Mouse (Mus musculus): ENCODE results near the gene Letmd1. TPM values are rescaled to one million over a fixed set of nuclear protein-coding genes. Genes with fewer than 3 reads are reported as not detected.

Letmd1 gene
- polyA plus RNA-seq, 1 experiment from 2014 or later, result 36.0 TPM

DNA sequence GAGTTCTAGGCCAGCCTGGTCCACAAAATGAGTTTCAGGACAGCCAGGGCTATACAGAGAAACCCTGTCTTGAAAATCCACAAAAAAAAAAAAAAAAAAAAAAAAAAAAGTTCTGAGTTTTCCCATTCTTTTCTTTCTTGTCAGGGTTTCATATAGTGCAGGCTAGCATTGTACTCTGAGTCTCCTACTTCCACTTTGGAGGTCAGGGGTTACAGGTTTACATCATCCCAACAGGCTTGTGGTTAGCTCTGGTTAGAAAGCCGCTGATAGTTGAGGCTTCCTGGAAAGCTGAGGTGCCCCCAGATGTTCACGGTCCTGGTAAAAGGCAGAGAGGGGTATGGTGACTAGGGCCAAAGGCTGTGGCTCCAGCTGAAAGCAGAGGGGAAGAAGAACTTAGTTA, 21.9 kb upstream of the Letmd1 start:
- no peak overlapping the region for H3K4me2 ChIP-seq
- ATAC-seq (replicated peaks; ENCODE audit: low FRiP score), result no peak
- DNase-seq (ENCODE audit: low spot score), result no peak
- H3K36me3 ChIP-seq (ENCODE audit: control insufficient read depth, insufficient read depth, low read length), result no peaks in the 10 kb centered on the region
- no peak overlapping the region for H3K4me3 ChIP-seq (ENCODE audit: low read depth, low read length)
- H3K4me1 ChIP-seq (replicated peaks; ENCODE audit: control insufficient read depth, insufficient read depth, low read length), result peaks cover 8% of the 10 kb centered on the region
- 43% methylated on average over 2 of the region's 2 CpGs for WGBS
- H3K27ac ChIP-seq (ENCODE audit: low read depth, low read length), result no peak overlapping the region
- H3K9me3 ChIP-seq (ENCODE audit: control insufficient read depth, low read length), result no peaks in the 10 kb centered on the region
- no peaks in the 10 kb centered on the region for H3K27me3 ChIP-seq (replicated peaks; ENCODE audit: control insufficient read depth, insufficient read depth, low read length)
- H3K9ac ChIP-seq (ENCODE audit: low read depth, low read length), result no peak overlapping the region

- Histone ChIP-seq H3K9me3 (ENCODE audit: control insufficient read depth, low read length) (no peaks in the 10 kb centered on the region), H3K27ac (ENCODE audit: low read depth, low read length) (no peak overlapping the region), H3K36me3 (ENCODE audit: control insufficient read depth, insufficient read depth, low read length) (no peaks in the 10 kb centered on the region), H3K4me2 (no peak overlapping the region), H3K9ac (ENCODE audit: low read depth, low read length) (no peak overlapping the region), H3K4me3 (ENCODE audit: low read depth, low read length) (no peak overlapping the region), H3K27me3 (replicated peaks; ENCODE audit: control insufficient read depth, insufficient read depth, low read length) (no peaks in the 10 kb centered on the region), H3K4me1 (replicated peaks; ENCODE audit: control insufficient read depth, insufficient read depth, low read length) (peaks cover 5% of the 10 kb centered on the region)
- WGBS, result 79% methylated on average over 4 of the region's 4 CpGs
- DNase-seq (ENCODE audit: low spot score) (no peak), ATAC-seq (replicated peaks; ENCODE audit: low FRiP score) (no peak)
These were observed 20.3 kb upstream of the Letmd1 start for GRCm38 (mm10) chr15:100448572-100448971.

GRCm38 (mm10) chr15:100449495-100449894, 19.3 kb upstream of the Letmd1 start:
- DNase-seq (ENCODE audit: low spot score), result no peak
- no peaks in the 10 kb centered on the region for H3K36me3 ChIP-seq (ENCODE audit: control insufficient read depth, insufficient read depth, low read length)
- H3K9ac ChIP-seq (ENCODE audit: low read depth, low read length), result no peak overlapping the region
- H3K27ac ChIP-seq (ENCODE audit: low read depth, low read length), result no peak overlapping the region
- no peaks in the 10 kb centered on the region for H3K9me3 ChIP-seq (ENCODE audit: control insufficient read depth, low read length)
- no peak overlapping the region for H3K4me3 ChIP-seq (ENCODE audit: low read depth, low read length)
- H3K27me3 ChIP-seq (replicated peaks; ENCODE audit: control insufficient read depth, insufficient read depth, low read length), result no peaks in the 10 kb centered on the region
- ATAC-seq (replicated peaks; ENCODE audit: low FRiP score), result no peak
- H3K4me2 ChIP-seq, result no peak overlapping the region
- H3K4me1 ChIP-seq (replicated peaks; ENCODE audit: control insufficient read depth, insufficient read depth, low read length), result no peaks in the 10 kb centered on the region; the same call in 1 of the 2 replicates
- 88% methylated on average over 3 of the region's 3 CpGs for WGBS

DNA sequence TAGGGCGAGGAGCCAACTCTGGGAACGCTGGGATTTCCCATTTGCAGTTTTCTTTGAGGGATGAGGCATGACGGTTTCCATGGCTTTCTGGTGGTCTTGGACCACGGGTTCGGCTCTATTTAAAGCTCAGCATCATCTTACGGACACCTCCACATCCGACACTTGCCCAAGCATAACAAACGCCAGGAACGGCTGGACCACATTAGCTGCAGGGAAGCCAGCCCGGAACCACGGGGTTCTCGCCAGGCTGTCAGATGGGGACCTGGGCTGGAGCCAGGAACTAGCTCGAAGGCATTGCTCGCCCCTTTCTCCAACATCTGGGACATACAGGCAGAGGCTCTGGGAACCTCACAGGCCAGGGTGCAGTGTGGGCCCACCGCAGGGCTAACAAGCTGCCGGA, 17.6 kb upstream of the Letmd1 start:
- H3K9ac ChIP-seq (ENCODE audit: low read depth, low read length), result no peak overlapping the region

DNA sequence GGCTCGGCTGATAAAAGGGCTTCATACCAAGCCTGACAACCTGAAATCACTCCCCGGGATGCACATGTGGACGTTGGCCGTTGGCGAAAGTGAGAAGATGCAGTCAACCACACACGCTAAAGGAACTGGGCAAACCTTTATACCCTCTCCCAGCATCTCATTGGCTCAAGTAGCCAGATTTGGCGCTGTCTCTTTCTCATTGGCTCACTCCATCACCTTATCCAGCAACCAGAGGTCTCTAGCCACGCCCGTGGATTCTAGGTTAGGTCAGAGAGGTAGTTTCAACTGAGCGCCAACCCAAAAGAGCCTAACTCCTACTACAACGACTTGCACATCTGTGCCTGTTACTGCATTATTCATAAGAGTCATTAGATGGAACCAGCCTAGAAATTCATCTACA, 16.3 kb upstream of the Letmd1 start:
- no peaks in the 10 kb centered on the region for H3K9me3 ChIP-seq (ENCODE audit: control insufficient read depth, low read length)
- no peak overlapping the region for H3K9ac ChIP-seq (ENCODE audit: low read depth, low read length)
- no peak overlapping the region for H3K4me3 ChIP-seq (ENCODE audit: low read depth, low read length)
- H3K4me1 ChIP-seq (replicated peaks; ENCODE audit: control insufficient read depth, insufficient read depth, low read length), result peaks cover 2% of the 10 kb centered on the region; the same call in 1 of the 2 replicates
- H3K27ac ChIP-seq (ENCODE audit: low read depth, low read length), result no peak overlapping the region
- 71% methylated on average over 11 of the region's 11 CpGs for WGBS
- DNase-seq (ENCODE audit: low spot score) (no peak), ATAC-seq (replicated peaks; ENCODE audit: low FRiP score) (no peak)
- H3K27me3 ChIP-seq (replicated peaks; ENCODE audit: control insufficient read depth, insufficient read depth, low read length), result no peaks in the 10 kb centered on the region
- no peak overlapping the region for H3K4me2 ChIP-seq
- no peaks in the 10 kb centered on the region for H3K36me3 ChIP-seq (ENCODE audit: control insufficient read depth, insufficient read depth, low read length)

More for the DNA sequence above, 17.6 kb upstream of the Letmd1 start:
- Histone ChIP-seq H3K36me3 (ENCODE audit: control insufficient read depth, insufficient read depth, low read length) (no peaks in the 10 kb centered on the region), H3K27me3 (replicated peaks; ENCODE audit: control insufficient read depth, insufficient read depth, low read length) (no peaks in the 10 kb centered on the region), H3K9me3 (ENCODE audit: control insufficient read depth, low read length) (no peaks in the 10 kb centered on the region), H3K4me3 (ENCODE audit: low read depth, low read length) (no peak overlapping the region), H3K4me1 (replicated peaks; ENCODE audit: control insufficient read depth, insufficient read depth, low read length) (no peaks in the 10 kb centered on the region; the same call in 1 of the 2 replicates), H3K4me2 (no peak overlapping the region), H3K27ac (ENCODE audit: low read depth, low read length) (no peak overlapping the region)
- ATAC-seq (replicated peaks; ENCODE audit: low FRiP score), result no peak
- DNase-seq (ENCODE audit: low spot score), result no peak
- 81% methylated on average over 16 of the region's 16 CpGs for WGBS

DNA sequence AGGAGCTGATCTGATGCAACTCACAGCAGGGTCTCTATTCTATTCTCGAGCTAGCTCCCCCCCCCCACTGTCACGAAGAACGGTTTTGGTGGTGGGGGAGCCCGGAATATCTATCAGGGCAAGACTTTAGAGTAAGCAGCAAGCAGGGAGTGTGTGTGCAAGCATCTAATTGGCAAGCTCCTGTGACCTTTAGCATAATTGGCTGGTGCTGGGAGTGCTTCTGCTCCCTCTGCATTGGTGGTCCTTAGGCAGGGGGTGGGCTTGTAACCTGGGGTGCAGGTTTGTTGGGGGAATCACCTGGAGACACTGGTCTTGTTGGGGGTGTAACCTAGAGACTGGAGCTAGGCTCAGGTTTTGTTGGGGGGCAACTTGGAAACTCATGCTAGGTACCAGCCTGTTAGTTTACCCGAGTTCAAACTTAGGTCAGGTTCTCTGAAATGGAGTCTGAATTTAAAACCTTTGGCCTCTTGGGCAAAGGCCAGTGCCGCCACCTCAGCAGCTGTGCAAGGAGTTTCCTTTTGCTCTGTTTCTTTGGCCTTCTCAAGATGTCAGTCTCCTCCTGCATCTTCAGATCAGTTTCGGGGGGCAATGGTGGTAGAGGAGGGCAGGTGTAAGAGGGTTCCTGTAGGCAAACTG, 12.3 kb upstream of the Letmd1 start:
- DNase-seq (ENCODE audit: low spot score) (no peak), ATAC-seq (replicated peaks; ENCODE audit: low FRiP score) (no peak)
- Histone ChIP-seq H3K27me3 (replicated peaks; ENCODE audit: control insufficient read depth, insufficient read depth, low read length) (no peaks in the 10 kb centered on the region), H3K4me3 (ENCODE audit: low read depth, low read length) (no peak overlapping the region), H3K36me3 (ENCODE audit: control insufficient read depth, insufficient read depth, low read length) (no peaks in the 10 kb centered on the region), H3K4me1 (replicated peaks; ENCODE audit: control insufficient read depth, insufficient read depth, low read length) (0 out of 2 replicates have a peak, but pooled peaks cover 2% of the 10 kb centered on the region), H3K9ac (ENCODE audit: low read depth, low read length) (no peak overlapping the region), H3K9me3 (ENCODE audit: control insufficient read depth, low read length) (no peaks in the 10 kb centered on the region), H3K4me2 (no peak overlapping the region), H3K27ac (ENCODE audit: low read depth, low read length) (no peak overlapping the region)
- 73% methylated on average over 7 of the region's 7 CpGs for WGBS

DNA sequence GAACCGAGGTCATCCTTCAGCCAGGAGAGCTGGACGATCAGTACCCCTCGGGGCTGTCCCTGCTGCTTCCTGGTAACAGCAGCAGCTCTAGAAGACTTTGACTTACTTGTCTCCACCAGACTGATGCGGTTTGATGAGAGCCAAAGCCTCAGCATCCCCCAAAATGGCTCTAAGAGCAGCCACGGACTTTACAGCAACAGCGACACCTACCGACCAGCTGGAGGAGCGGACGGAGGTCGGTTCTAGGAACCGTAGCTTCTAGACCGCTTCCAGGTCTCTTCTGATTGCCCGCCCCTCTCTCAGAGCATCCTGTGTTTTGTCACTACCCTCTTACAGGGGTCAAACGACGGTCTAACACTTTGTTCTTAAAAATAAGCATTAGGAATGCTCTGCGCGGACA, 11.5 kb upstream of the Letmd1 start:
- H3K4me2 ChIP-seq, result peak overlapping the region; percentile 32
- H3K27me3 ChIP-seq (replicated peaks; ENCODE audit: control insufficient read depth, insufficient read depth, low read length), result no peaks in the 10 kb centered on the region
- no peaks in the 10 kb centered on the region for H3K36me3 ChIP-seq (ENCODE audit: control insufficient read depth, insufficient read depth, low read length)
- no peak overlapping the region for H3K27ac ChIP-seq (ENCODE audit: low read depth, low read length)
- no peak overlapping the region for H3K4me3 ChIP-seq (ENCODE audit: low read depth, low read length)
- H3K9ac ChIP-seq (ENCODE audit: low read depth, low read length), result no peak overlapping the region
- peak; percentile 67 for DNase-seq (ENCODE audit: low spot score)
- peak; percentile 60 for ATAC-seq (replicated peaks; ENCODE audit: low FRiP score)
- H3K4me1 ChIP-seq (replicated peaks; ENCODE audit: control insufficient read depth, insufficient read depth, low read length), result 0 out of 2 replicates have a peak, but pooled peaks cover 2% of the 10 kb centered on the region
- H3K9me3 ChIP-seq (ENCODE audit: control insufficient read depth, low read length), result no peaks in the 10 kb centered on the region
- WGBS, result 7% methylated on average over 17 of the region's 17 CpGs

DNA sequence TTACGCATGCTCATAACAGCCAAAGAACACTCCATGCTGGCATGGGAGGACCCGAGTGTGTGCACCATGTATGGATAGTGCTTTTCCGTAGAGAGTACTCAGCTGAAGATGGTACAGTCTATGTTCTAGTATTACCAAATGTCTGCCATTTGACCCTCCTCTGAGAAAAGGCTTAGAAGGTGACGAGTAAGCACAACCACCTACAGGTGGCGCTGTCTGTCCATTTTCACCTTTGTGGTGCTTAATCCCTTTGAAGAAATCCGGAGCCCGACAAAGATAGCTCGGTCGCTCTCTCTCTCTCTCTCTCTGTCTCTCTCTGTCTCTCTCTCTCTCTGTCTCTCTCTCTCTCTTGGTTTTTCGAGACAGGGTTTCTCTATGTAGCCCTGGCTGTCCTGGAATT, 10.8 kb upstream of the Letmd1 start:
- Histone ChIP-seq H3K9ac (ENCODE audit: low read depth, low read length) (no peak overlapping the region), H3K36me3 (ENCODE audit: control insufficient read depth, insufficient read depth, low read length) (no peaks in the 10 kb centered on the region), H3K9me3 (ENCODE audit: control insufficient read depth, low read length) (no peaks in the 10 kb centered on the region), H3K4me1 (replicated peaks; ENCODE audit: control insufficient read depth, insufficient read depth, low read length) (0 out of 2 replicates have a peak, but pooled peaks cover 2% of the 10 kb centered on the region), H3K27me3 (replicated peaks; ENCODE audit: control insufficient read depth, insufficient read depth, low read length) (no peaks in the 10 kb centered on the region), H3K4me3 (ENCODE audit: low read depth, low read length) (no peak overlapping the region), H3K4me2 (no peak overlapping the region; the same call in 1 of the 2 replicates), H3K27ac (ENCODE audit: low read depth, low read length) (no peak overlapping the region)
- WGBS, result 36% methylated on average over 10 of the region's 10 CpGs
- DNase-seq (ENCODE audit: low spot score) (no peak), ATAC-seq (replicated peaks; ENCODE audit: low FRiP score) (0 out of 2 replicates have a peak, but pooled peaks have one; percentile 23)

- Histone ChIP-seq H3K4me1 (replicated peaks; ENCODE audit: control insufficient read depth, insufficient read depth, low read length) (0 out of 2 replicates have a peak, but pooled peaks cover 2% of the 10 kb centered on the region), H3K4me3 (ENCODE audit: low read depth, low read length) (0 out of 2 replicates have a peak overlapping the region, but pooled peaks have one; percentile 7), H3K36me3 (ENCODE audit: control insufficient read depth, insufficient read depth, low read length) (no peaks in the 10 kb centered on the region), H3K9ac (ENCODE audit: low read depth, low read length) (no peak overlapping the region), H3K4me2 (peak overlapping the region; percentile 59), H3K27ac (ENCODE audit: low read depth, low read length) (no peak overlapping the region), H3K9me3 (ENCODE audit: control insufficient read depth, low read length) (no peaks in the 10 kb centered on the region), H3K27me3 (replicated peaks; ENCODE audit: control insufficient read depth, insufficient read depth, low read length) (no peaks in the 10 kb centered on the region)
- DNase-seq (ENCODE audit: low spot score), result no peak
- peak; percentile 85 for ATAC-seq (replicated peaks; ENCODE audit: low FRiP score)
- 8% methylated on average over 12 of the region's 12 CpGs for WGBS
These were observed 7.9 kb upstream of the Letmd1 start for GRCm38 (mm10) chr15:100460942-100461341.
